Mouse (Mus musculus) brain, embryonic 14.5 days (tissue): ENCODE measurements around the gene Atp8b5. TPM values are rescaled to one million over a fixed set of nuclear protein-coding genes. Genes with fewer than 3 reads are reported as not detected.

ENCODE experiments used
- DNase-seq: peaks from one replicate; pipeline ENCODE4 v3.0.0-alpha.2; 2011; ENCODE audit warnings: low read depth
- CTCF ChIP-seq: fragments of 200-500 bp; IDR thresholded peaks from 2 replicates; pipeline ENCODE4 v1.5.1; 2012; ENCODE audit warnings: inconsistent platforms, mild to moderate bottlenecking, moderate library complexity, borderline replicate concordance; ENCODE audit not compliant: insufficient read depth, insufficient read length; ENCODE audit errors: extremely low read depth
- POLR2A ChIP-seq: fragments of 200-500 bp; IDR thresholded peaks from 2 replicates; pipeline ENCODE4 v1.6.1; 2012; ENCODE audit warnings: mild to moderate bottlenecking, inconsistent platforms, borderline replicate concordance; ENCODE audit not compliant: poor library complexity, insufficient read depth, insufficient read length, severe bottlenecking; ENCODE audit errors: extremely low read depth
- polyA plus RNA-seq: library from polyadenylated mRNA; depleted of rRNA; stranded (reverse); fragments of >200 nt; gene quantifications from 2 replicates; pipeline ENCODE4 v1.2.3, GENCODE M21; 2012; rRNA removed

Gene Atp8b5
- polyA plus RNA-seq, 1 experiment: 0.63 TPM

DNA sequence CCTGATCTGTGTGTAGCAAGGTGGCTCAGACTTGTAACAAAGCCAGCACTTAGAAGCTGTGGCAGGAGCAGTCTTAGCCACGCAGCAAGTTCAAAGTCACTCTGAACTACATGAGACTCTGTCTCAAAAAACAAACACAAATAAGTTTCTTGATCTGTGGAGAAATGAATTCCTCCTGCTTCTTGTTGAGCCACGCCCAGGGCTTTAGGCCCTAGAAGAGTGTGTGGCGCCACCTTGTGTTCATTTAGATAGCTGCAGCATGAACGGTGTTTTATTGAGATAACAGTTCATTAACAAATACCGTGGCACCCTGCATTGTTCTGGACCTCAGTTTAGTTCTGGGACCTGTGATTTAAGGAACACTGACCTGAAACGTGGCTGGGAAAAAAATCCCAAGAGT lies 153.3 kb downstream of the Atp8b5 start:
- DNase-seq: peak; percentile 87
- TF ChIP-seq CTCF: peak; percentile 80; the same call in 1 of the 2 replicates
- TF ChIP-seq POLR2A: no peak

DNA sequence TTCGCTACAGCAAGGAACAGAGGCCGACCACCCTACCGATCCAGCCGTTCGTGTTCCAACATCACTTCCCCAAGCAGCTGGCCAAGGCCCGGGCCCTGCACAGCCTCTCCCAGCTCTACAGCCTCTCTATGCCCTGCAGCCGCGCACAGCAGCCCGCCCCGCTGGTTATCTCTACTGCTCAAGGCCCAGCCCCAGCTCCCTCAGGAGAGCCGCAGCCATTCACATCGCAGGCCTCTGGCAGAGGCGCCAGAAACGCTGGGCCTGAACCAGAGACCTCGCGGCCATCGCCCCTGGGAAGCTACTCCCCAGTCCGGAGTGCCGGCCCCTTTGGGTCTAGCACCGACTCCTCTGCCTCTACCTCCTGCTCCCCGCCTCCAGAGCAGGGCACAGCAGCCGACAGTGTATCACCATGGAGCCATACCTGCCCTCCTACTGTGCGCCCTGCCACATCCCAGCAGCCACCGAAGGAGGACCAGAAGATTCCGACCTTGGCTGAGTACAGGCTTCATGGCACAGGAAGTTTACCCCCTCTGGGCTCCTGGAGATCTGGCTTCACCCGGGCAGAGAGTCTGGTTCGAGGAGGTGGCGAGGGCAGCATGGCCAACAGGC lies 154.8 kb downstream of the Atp8b5 start:
- no peak for DNase-seq
- TF ChIP-seq CTCF (no peak), POLR2A (no peak)

Other genes with a start within 250 kb of the Atp8b5 start
- gene Pigo, start 241.3 kb upstream of the Atp8b5 start, polyA plus RNA-seq: 34.1 and 34.9 TPM in 2 replicates
- 106 and 168 TPM in 2 replicates for gene Stoml2, start 235.4 kb upstream of the Atp8b5 start, polyA plus RNA-seq
- 38.3 and 51.3 TPM in 2 replicates for gene Fam214b, start 220.9 kb upstream of the Atp8b5 start, polyA plus RNA-seq
- 51.3 and 65.5 TPM in 2 replicates for gene Unc13b, start 208.2 kb upstream of the Atp8b5 start, polyA plus RNA-seq
- gene Rusc2, start 114.8 kb downstream of the Atp8b5 start, polyA plus RNA-seq: 49.8 and 124 TPM in 2 replicates
- 1.1 and 1.7 TPM in 2 replicates for gene Fam166b, start 162.0 kb downstream of the Atp8b5 start, polyA plus RNA-seq
- gene Tesk1, start 174.8 kb downstream of the Atp8b5 start, polyA plus RNA-seq: 89.1 and 109 TPM in 2 replicates
- gene Cd72, start 187.5 kb downstream of the Atp8b5 start, polyA plus RNA-seq: 0.14 TPM in 1 of 2 replicates, not detected in the other
- not detected in 2 replicates for gene Sit1, start 216.6 kb downstream of the Atp8b5 start, polyA plus RNA-seq
- gene Ccdc107, start 225.7 kb downstream of the Atp8b5 start, polyA plus RNA-seq: 100.0 and 137 TPM in 2 replicates
- gene Arhgef39, start 232.5 kb downstream of the Atp8b5 start, polyA plus RNA-seq: 19.5 and 66.1 TPM in 2 replicates
- 0.14 and 0.37 TPM in 2 replicates for gene Car9, start 239.8 kb downstream of the Atp8b5 start, polyA plus RNA-seq